Mouse (Mus musculus) T-cell, adult 2 months (primary cell): ENCODE data around the gene Smg5.
A peak's percentile ranks its signal among the peaks of the same experiment; 100 is the strongest.
"Not testable (repeated sequence)": the region's sequence is repeated elsewhere in the genome, so short reads cannot be mapped to it uniquely, and the experiment has no call there.

Experiments used
- DNase-seq: peaks from one replicate; pipeline ENCODE4 v3.0.0; 2022; ENCODE audit warnings: low spot score

Gene Smg5

GRCm38 (mm10) chr3:88354396-88355165, 18.5 kb downstream of the Smg5 start:
- no peak for DNase-seq

DNA sequence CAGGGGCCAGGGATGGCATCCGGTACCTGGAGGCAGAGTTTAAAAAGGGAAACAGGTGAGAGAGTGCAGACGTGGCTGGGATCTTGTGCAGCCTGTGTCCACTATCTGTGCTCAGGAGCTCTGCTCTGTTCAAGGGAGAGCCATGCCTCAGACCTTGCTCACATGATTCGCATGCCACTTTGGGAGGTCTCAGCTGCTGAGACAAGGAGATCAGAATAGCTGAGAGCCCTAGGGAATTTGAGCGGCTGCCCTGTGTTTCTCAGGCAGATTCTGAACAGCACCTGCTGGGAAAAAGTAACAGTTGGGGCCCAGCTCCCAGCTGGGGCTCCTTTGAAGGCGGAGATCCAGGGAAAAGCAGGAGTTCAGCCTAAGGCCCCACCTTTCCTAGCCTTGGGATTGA, 23.5 kb downstream of the Smg5 start:
- no peak for DNase-seq

DNA sequence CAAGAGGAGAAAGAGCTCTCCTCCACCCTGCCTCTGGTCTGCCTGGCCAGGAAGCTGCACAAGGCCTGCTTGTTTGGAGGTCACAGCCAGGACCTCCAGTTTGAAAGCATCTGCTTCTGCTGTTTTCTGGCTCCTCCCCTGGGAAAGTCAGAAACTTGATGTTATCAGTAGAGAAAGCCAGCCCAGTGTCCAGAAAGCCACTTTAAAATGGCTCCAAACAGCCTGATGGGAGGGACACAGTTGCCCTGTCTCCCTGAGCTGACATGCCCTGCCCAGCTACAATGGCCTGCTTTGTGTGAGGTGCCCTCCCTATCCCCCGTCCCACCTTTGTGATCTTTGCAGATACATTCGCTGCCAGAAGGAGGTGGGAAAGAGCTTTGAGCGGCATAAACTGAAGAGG, 23.9 kb downstream of the Smg5 start:
- DNase-seq = no peak

- DNase-seq = no peak
Measured at GRCm38 (mm10) chr3:88361096-88361495, 25.0 kb downstream of the Smg5 start.

- DNase-seq = no peak
Measured at GRCm38 (mm10) chr3:88361612-88362313, 25.7 kb downstream of the Smg5 start.

- no peak for DNase-seq
Measured at GRCm38 (mm10) chr3:88363700-88364099, 27.6 kb downstream of the Smg5 start.

DNA sequence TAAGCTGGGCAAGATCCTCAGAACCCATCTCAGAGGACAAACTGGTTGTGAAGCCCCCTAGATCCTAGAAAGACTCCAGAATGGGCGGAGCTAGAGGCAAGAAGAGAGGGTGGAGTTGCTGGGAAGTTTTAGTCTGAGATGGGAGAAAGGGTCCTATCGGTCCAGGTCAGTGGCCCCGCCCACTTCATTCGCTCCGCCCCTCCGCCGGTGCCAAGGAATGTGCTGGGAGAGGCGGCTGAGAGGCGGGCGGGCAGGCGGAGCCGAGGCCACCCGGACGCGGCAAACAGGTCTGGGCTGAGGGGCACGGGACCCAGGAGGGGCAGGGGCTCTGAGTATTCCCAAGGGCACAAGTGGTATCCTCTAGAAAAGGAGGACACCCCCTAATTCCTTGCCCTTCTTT, 28.3 kb downstream of the Smg5 start, which contains the start of gene Paqr6:
Paqr6 (plus strand) TSS at position 248 of the 400 bp plus-strand sequence.
- no peak for DNase-seq

GRCm38 (mm10) chr3:88365705-88366361, 29.8 kb downstream of the Smg5 start:
- no peak for DNase-seq

- DNase-seq = peak; percentile 64
Measured at GRCm38 (mm10) chr3:88366830-88367428, 30.9 kb downstream of the Smg5 start.

DNA sequence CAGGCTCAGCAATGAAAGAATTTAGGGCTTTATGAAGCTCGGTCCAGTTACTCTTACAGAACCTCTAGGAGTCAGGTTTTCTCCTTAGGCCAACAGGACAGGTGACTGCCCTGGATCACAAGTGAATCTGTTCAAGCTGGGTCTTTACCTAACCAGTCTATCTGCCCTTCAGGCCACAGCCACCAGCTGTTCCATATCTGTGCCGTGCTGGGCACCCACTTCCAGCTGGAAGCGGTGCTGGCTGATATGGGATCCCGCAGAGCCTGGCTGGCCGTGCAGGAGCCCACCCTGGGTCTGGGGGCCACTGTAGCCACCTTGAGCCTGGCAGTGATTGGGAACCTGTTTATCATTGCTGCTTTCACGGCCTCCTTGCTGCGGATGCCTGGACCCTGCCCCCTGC, 31.5 kb downstream of the Smg5 start:
- not testable (repeated sequence) for DNase-seq

GRCm38 (mm10) chr3:88368511-88368910, 32.5 kb downstream of the Smg5 start:
- not testable (repeated sequence) for DNase-seq

GRCm38 (mm10) chr3:88372643-88373042, 36.6 kb downstream of the Smg5 start, which contains the start of gene Bglap3:
Gene Bglap3 (minus strand): TSS chr3:88372743.
- not testable (repeated sequence) for DNase-seq

GRCm38 (mm10) chr3:88375750-88376626, 39.9 kb downstream of the Smg5 start:
- DNase-seq = peak; percentile 25

GRCm38 (mm10) chr3:88376644-88377043, 40.6 kb downstream of the Smg5 start:
- DNase-seq = not testable (repeated sequence)

DNA sequence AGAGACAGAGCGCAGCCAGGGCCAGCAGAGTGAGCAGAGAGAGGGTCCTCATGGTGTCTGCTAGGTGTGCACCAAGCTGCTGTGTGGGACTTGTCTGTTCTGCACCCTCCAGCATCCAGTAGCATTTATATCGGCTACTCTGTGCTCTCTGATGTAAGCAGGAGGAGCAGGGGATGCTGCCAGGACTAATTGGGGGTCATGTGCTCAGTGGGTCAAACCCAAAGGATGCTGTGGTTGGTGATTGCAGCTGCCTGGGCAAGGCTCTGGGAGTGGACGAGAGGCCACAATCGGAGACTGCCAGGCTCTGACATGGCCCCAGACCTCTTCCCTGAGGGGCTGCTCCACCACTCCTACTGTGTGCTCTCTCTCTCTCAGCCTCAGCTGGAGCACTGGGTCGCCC, 42.5 kb downstream of the Smg5 start, which contains the start of gene Bglap2:
Bglap2 (minus strand) TSS at position 101 of the 400 bp plus-strand sequence.
- not testable (repeated sequence) for DNase-seq

GRCm38 (mm10) chr3:88381389-88382315, 45.6 kb downstream of the Smg5 start:
- DNase-seq = peak; percentile 48

DNA sequence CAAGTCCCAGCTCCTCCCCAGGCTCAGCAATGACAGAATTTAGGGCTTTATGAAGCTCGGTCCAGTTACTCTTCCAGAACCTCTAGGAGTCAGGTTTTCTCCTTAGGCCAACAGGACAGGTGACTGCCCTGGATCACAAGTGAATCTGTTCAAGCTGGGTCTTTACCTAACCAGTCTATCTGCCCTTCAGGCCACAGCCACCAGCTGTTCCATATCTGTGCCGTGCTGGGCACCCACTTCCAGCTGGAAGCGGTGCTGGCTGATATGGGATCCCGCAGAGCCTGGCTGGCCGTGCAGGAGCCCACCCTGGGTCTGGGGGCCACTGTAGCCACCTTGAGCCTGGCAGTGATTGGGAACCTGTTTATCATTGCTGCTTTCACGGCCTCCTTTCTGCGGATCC, 46.3 kb downstream of the Smg5 start:
- DNase-seq = not testable (repeated sequence)

DNA sequence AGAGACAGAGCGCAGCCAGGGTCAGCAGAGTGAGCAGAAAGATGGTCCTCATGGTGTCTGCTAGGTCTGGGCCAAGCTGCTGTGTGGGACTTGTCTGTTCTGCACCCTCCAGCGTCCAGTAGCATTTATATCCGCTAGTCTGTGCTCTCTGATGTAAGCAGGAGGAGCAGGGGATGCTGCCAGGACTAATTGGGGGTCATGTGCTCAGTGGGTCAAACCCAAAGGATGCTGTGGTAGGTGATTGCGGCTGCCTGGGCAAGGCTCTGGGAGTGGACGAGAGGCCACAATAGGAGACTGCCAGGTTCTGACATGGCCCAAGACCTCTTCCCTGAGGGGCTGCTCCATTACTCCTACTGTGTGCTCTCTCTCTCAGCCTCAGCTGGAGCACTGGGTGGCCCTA, 48.3 kb downstream of the Smg5 start, which contains the start of gene Bglap:
Bglap (minus strand) TSS at position 101 of the 400 bp plus-strand sequence.
- no peak for DNase-seq

- no peak for DNase-seq
Measured at GRCm38 (mm10) chr3:88393776-88394375, 57.8 kb downstream of the Smg5 start.
